Mouse (Mus musculus) kidney, adult 2 months (tissue): ENCODE measurements around the gene Elavl1.

Source experiments
- CTCF ChIP-seq: fragments of 200-500 bp; conservative IDR thresholded peaks from 2 replicates; pipeline ENCODE4 v1.5.1; 2011; ENCODE audit warnings: low read depth, mild to moderate bottlenecking, control low read depth, low read length, moderate library complexity, mixed read lengths; ENCODE audit not compliant: insufficient read depth, insufficient read length
- POLR2A ChIP-seq: fragments of 200-500 bp; IDR thresholded peaks from one replicate; pipeline ENCODE4 v1.6.1; 2011; ENCODE audit warnings: low read depth, low read length, control low read depth

GRCm38 (mm10) chr8:4368470-4368869 is 43.3 kb upstream of the Elavl1 start:
- no peak for TF ChIP-seq CTCF
- no peak for TF ChIP-seq POLR2A
